Mouse (Mus musculus) neural tube, embryonic 14.5 days (tissue): ENCODE data around the gene Nfil3. TPM values are rescaled to one million over a fixed set of nuclear protein-coding genes. Genes with fewer than 3 reads are reported as not detected.

Source experiments
- ATAC-seq: fragments of 200-750 bp; cut with Nextera tagmentation; 2 replicates; pipeline ENCODE4 v1.8.0; 2017; ENCODE audit warnings: low read depth, mild to moderate bottlenecking, moderate TSS enrichment, moderate library complexity
- H3K27ac ChIP-seq: fragments of 300-500 bp; sonication (generic); 2 replicates; pipeline ENCODE4 v1.5.1; 2014; ENCODE audit warnings: low read depth, mild to moderate bottlenecking, control low read depth, low read length, moderate library complexity, mixed read lengths
- H3K27me3 ChIP-seq: fragments of 300-500 bp; sonication (generic); 2 replicates; pipeline ENCODE4 v1.6.1; 2014; ENCODE audit warnings: low read length; ENCODE audit not compliant: control insufficient read depth, insufficient read depth
- H3K36me3 ChIP-seq: fragments of 300-500 bp; sonication (generic); 2 replicates; pipeline ENCODE4 v1.6.1; 2014; ENCODE audit warnings: low read length, mixed read lengths; ENCODE audit not compliant: control insufficient read depth, insufficient read depth
- H3K4me1 ChIP-seq: fragments of 300-500 bp; sonication (generic); 2 replicates; pipeline ENCODE4 v1.6.1; 2014; ENCODE audit warnings: low read length; ENCODE audit not compliant: control insufficient read depth, insufficient read depth
- H3K4me2 ChIP-seq: fragments of 300-500 bp; sonication (generic); 2 replicates; pipeline ENCODE4 v1.6.1; 2014; ENCODE audit warnings: mild to moderate bottlenecking, low read depth, low read length, control low read depth
- H3K4me3 ChIP-seq: fragments of 300-500 bp; sonication (generic); 2 replicates; pipeline ENCODE4 v1.5.1; 2014; ENCODE audit warnings: low read depth, low read length, control low read depth, mixed read lengths
- H3K9ac ChIP-seq: fragments of 300-500 bp; sonication (generic); replicated peaks from 2 replicates; pipeline ENCODE4 v1.6.1; 2014; ENCODE audit warnings: low read depth, mild to moderate bottlenecking, control low read depth, low read length, mixed read lengths
- H3K9me3 ChIP-seq: fragments of 300-500 bp; sonication (generic); 2 replicates; pipeline ENCODE4 v1.6.1; 2016; ENCODE audit warnings: low read length; ENCODE audit not compliant: control insufficient read depth
- WGBS: fragments of 180-500 bp; shearing (Covaris S2); extraction: QIAGEN DNeasy Blood & Tissue Kit; methylation state at CpG from one replicate; pipeline ENCODE4 v1.1.7; 2014; 5-methylcytosine and 5-hydroxymethylcytosine counted together
- polyA plus RNA-seq: library from polyadenylated mRNA; unstranded; fragments of >200 nt; fragmentation: Nextera tagmentation; extraction: Ambion mirVana; gene quantifications from 2 replicates; pipeline ENCODE4 v1.2.1, GENCODE M21; 2014

The Nfil3 gene
- polyA plus RNA-seq: 49.5 and 52.7 TPM in 2 replicates

GRCm38 (mm10) chr13:52980951-52981421, at the start of gene Nfil3:
Gene Nfil3 (minus strand): TSS chr13:52981073.
- ATAC-seq: peak; percentile 85
- H3K27me3 ChIP-seq: no peaks in the 10 kb centered on the region
- H3K36me3 ChIP-seq: no peaks in the 10 kb centered on the region
- peaks cover 23% of the 10 kb centered on the region for H3K4me1 ChIP-seq
- H3K9ac ChIP-seq: peak within 1 kb of the TSS; percentile 97
- no peaks in the 10 kb centered on the region for H3K9me3 ChIP-seq
- peak within 1 kb of the TSS; percentile 98 for H3K27ac ChIP-seq
- under 1% methylated on average over 43 of the region's 79 CpGs for WGBS
- peak within 1 kb of the TSS; percentile 97 for H3K4me2 ChIP-seq
- H3K4me3 ChIP-seq: peak within 1 kb of the TSS; percentile 92

DNA sequence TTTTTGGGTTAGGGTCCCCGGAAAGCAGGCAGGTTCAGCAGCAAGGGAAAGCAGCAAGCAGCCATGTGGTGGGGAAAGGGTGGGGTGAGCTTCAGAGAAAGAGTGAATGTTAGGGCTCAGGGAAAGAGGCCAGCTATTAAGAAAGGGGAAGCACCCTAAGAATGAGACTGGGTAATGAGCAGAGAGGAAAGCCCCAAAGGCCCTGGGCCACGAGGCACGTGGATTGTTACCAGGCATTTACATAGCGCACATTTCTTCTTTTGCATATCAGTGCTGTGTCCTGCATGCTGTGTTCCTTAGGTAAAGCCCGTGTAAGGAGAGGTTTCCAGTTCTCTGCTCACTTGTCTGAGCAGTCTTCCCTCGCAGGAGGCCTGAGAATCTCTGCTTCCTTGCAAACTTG, 43.4 kb upstream of the Nfil3 start:
- Histone ChIP-seq H3K4me2 (no peak overlapping the region), H3K9ac (no peak overlapping the region), H3K9me3 (no peaks in the 10 kb centered on the region), H3K4me3 (no peak overlapping the region), H3K4me1 (no peaks in the 10 kb centered on the region), H3K27me3 (no peaks in the 10 kb centered on the region), H3K27ac (no peak overlapping the region), H3K36me3 (no peaks in the 10 kb centered on the region)
- WGBS: 54% methylated on average over 6 of the region's 6 CpGs
- ATAC-seq: no peak

DNA sequence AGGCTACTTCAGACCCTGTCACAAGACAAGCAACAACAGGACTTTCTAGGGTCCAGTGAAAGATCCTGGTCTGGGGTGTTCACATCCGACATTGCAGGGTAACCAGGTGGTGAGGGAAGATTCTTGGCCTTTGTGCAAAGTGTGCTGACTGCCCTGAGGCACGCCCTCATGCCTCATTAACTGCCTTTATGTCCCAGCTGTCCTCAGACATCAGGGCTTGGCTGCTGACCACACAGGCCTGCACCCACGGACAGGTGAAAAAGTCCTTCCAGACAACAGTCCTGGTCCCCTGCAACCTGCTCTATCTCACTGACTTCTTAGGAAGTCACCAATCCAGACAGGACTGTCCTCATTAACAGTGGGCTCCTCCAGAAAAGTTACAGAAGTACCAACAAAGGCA, 39.4 kb upstream of the Nfil3 start:
- 72% methylated on average over 3 of the region's 3 CpGs for WGBS
- Histone ChIP-seq H3K4me3 (no peak overlapping the region), H3K9ac (no peak overlapping the region), H3K4me2 (no peak overlapping the region), H3K9me3 (no peaks in the 10 kb centered on the region), H3K27me3 (no peaks in the 10 kb centered on the region), H3K36me3 (no peaks in the 10 kb centered on the region), H3K27ac (no peak overlapping the region), H3K4me1 (no peaks in the 10 kb centered on the region)
- ATAC-seq: no peak

DNA sequence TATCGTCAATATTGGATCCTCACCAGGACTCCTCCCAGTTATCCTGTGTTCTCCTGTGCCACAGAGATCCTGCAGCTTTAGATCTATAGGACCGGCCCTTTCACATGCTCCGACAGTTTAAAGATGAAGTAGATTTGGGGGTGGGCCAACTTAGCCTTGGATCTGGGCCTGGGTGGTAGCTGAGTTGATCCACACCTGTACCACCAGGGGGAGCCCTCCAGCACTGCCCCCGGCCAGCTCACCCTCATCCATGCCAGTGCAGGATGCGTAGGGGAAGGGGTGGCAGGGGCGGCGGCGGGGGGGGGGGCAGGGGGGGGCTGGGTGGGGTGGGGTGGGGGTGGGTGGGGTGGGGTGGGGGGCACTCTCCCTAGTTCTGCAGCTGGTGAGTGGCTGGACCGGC, 38.7 kb upstream of the Nfil3 start:
- no peak for ATAC-seq
- WGBS: 79% methylated on average over 6 of the region's 9 CpGs
- no peak overlapping the region for H3K4me2 ChIP-seq
- no peaks in the 10 kb centered on the region for H3K36me3 ChIP-seq
- H3K27ac ChIP-seq: no peak overlapping the region
- H3K9me3 ChIP-seq: no peaks in the 10 kb centered on the region
- no peaks in the 10 kb centered on the region for H3K4me1 ChIP-seq
- no peak overlapping the region for H3K9ac ChIP-seq
- no peaks in the 10 kb centered on the region for H3K27me3 ChIP-seq
- H3K4me3 ChIP-seq: no peak overlapping the region

DNA sequence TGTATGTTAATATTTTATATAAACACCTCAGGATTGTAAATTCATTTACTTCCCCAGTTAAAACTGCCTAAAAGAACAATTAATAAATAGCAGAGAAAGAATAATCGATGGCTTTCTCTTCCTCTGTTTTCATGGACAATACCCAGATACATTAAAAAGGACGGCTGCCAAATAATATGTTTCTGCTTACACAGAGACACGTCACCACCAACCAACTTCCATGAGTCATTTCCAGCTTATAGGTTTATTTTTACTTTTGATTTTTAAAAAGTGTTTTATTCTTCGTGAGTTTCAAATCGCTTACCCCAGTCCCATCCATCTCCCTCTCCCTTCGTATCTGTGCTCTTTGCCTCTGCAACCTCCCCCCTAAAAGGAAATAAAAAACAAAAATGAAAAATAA, 38.1 kb upstream of the Nfil3 start:
- no peak for ATAC-seq
- H3K27me3 ChIP-seq: no peaks in the 10 kb centered on the region
- no peak overlapping the region for H3K9ac ChIP-seq
- H3K9me3 ChIP-seq: no peaks in the 10 kb centered on the region
- H3K4me1 ChIP-seq: no peaks in the 10 kb centered on the region
- no peak overlapping the region for H3K4me3 ChIP-seq
- no peak overlapping the region for H3K4me2 ChIP-seq
- no peak overlapping the region for H3K27ac ChIP-seq
- H3K36me3 ChIP-seq: no peaks in the 10 kb centered on the region
- 93% methylated on average over 6 of the region's 6 CpGs for WGBS

- Histone ChIP-seq H3K27ac (no peak overlapping the region), H3K36me3 (no peaks in the 10 kb centered on the region), H3K4me2 (no peak overlapping the region), H3K9me3 (no peaks in the 10 kb centered on the region), H3K4me3 (no peak overlapping the region), H3K9ac (no peak overlapping the region), H3K27me3 (no peaks in the 10 kb centered on the region), H3K4me1 (no peaks in the 10 kb centered on the region)
- WGBS: 71% methylated on average over 6 of the region's 6 CpGs
- no peak for ATAC-seq
Observed at GRCm38 (mm10) chr13:53017983-53018382, 37.1 kb upstream of the Nfil3 start.

GRCm38 (mm10) chr13:53017117-53017516, 36.2 kb upstream of the Nfil3 start:
- 75% methylated on average over 6 of the region's 6 CpGs for WGBS
- H3K9ac ChIP-seq: no peak overlapping the region
- no peak overlapping the region for H3K4me2 ChIP-seq
- no peaks in the 10 kb centered on the region for H3K9me3 ChIP-seq
- no peaks in the 10 kb centered on the region for H3K36me3 ChIP-seq
- no peaks in the 10 kb centered on the region for H3K27me3 ChIP-seq
- no peak overlapping the region for H3K4me3 ChIP-seq
- H3K27ac ChIP-seq: no peak overlapping the region
- ATAC-seq: no peak
- no peaks in the 10 kb centered on the region for H3K4me1 ChIP-seq

- Histone ChIP-seq H3K27me3 (no peaks in the 10 kb centered on the region), H3K9ac (no peak overlapping the region), H3K9me3 (no peaks in the 10 kb centered on the region), H3K4me3 (no peak overlapping the region), H3K4me1 (no peaks in the 10 kb centered on the region), H3K27ac (no peak overlapping the region), H3K36me3 (no peaks in the 10 kb centered on the region), H3K4me2 (no peak overlapping the region)
- no peak; the same call in 1 of the 2 replicates for ATAC-seq
- 10% methylated on average over 12 of the region's 12 CpGs for WGBS
Observed at GRCm38 (mm10) chr13:53011426-53011825, 30.6 kb upstream of the Nfil3 start.

DNA sequence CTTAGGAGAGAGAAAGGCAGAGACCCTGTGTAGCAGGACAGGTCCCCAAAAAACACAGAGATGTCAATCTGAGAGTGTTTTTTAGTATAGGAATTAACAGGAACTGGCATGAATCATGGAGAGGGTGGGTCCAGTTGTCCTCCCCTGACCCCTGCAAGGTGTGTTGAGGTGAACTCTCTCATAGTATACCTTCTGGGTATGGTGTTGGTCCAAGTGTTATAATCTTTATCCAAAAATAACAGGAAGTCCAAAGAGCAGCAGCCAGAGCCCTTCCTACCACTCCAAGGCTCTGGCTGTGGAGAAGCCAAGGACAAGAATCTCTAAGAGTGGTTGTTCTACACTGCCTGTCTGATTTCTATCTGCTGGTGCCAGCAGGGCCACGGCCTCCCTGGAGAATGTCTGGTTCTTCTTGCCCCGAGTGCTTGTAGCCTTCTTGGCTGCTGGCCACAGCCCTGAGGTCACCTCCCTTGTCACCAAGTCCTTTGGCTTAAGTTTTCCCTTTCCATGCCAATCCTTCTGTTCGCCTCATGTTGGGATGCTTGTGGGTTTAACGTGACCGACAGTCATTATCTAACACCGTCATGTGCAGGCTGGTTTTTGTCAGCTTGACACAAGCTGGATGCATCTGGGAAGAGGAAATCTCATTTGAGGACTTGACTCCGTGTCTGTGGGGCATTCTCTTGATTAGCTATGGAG, 27.8 kb upstream of the Nfil3 start:
- Histone ChIP-seq H3K27ac (no peak overlapping the region), H3K9me3 (no peaks in the 10 kb centered on the region), H3K4me3 (no peak overlapping the region), H3K27me3 (no peaks in the 10 kb centered on the region), H3K4me1 (no peaks in the 10 kb centered on the region), H3K36me3 (no peaks in the 10 kb centered on the region), H3K4me2 (no peak overlapping the region), H3K9ac (no peak overlapping the region)
- WGBS: 66% methylated on average over 7 of the region's 7 CpGs
- ATAC-seq: no peak
